In genomic region chr3:100747421-100748308, GRCm38 (mm10) we compare ENCODE assay signal across 11 mouse cellular contexts.
DNase-seq lines count a peak whose midpoint lies in the region; ATAC-seq and TF ChIP-seq lines count a peak whose summit lies in the region.
"Had no signal": no experiment of that assay in that cellular context is flagged by ENCODE, and none has a peak within 500 bp of the region (broad histone marks: within the 10 kb centered on the region; RNA-seq: fewer than 3 reads in every experiment).

No protein-coding gene starts in this region.

- H3K9me3 ChIP-seq in kidney, embryonic 14.5 days (ENCODE audit: control insufficient read depth, low read length): no peaks in the 10 kb centered on the region
- no peaks in the 10 kb centered on the region for H3K9me3 ChIP-seq in heart, embryonic 11.5 days (replicated peaks; ENCODE audit: control insufficient read depth, low read length)
- no peaks in the 10 kb centered on the region for H3K9me3 ChIP-seq in intestine, embryonic 16.5 days (ENCODE audit: control insufficient read depth, low read length)
- H3K9me3 ChIP-seq: G1E had no signal

- no peak overlapping the region for H3K4me3 ChIP-seq in kidney, embryonic 14.5 days (ENCODE audit: low read length)
- no peak overlapping the region for H3K4me3 ChIP-seq in heart, embryonic 11.5 days (ENCODE audit: low read depth, low read length)
- H3K4me3 ChIP-seq in intestine, embryonic 16.5 days (ENCODE audit: low read length): no peak overlapping the region
- H3K4me3 ChIP-seq in layer of hippocampus, adult 2 months: no peak overlapping the region
- H3K4me3 ChIP-seq: left cerebral cortex, adult 2 months had no signal

- 49% methylated on average over 15 of the region's 15 CpGs for WGBS in kidney, embryonic 14.5 days
- WGBS in heart, embryonic 11.5 days (ENCODE audit: insufficient replicate concordance): 43% methylated on average over 15 of the region's 15 CpGs
- WGBS in intestine, embryonic 16.5 days: 51% methylated on average over 15 of the region's 15 CpGs

- no peak for TF ChIP-seq CTCF in layer of hippocampus, adult 2 months (conservative IDR thresholded peaks at IDR 0.05)

- no peak for ATAC-seq in kidney, embryonic 14.5 days (ENCODE audit: low FRiP score, low TSS enrichment)
- peak; percentile 71 for ATAC-seq in heart, embryonic 11.5 days (replicated peaks; ENCODE audit: insufficient number of reproducible peaks, low FRiP score, low TSS enrichment)
- 0 out of 2 replicates have a peak, but pooled peaks have one; percentile 52 for ATAC-seq in intestine, embryonic 16.5 days

- no peaks in the 10 kb centered on the region for H3K27me3 ChIP-seq in kidney, embryonic 14.5 days (ENCODE audit: control insufficient read depth, insufficient read depth, low read length)
- H3K27me3 ChIP-seq in heart, embryonic 11.5 days (ENCODE audit: control insufficient read depth, insufficient read depth, low read length): no peaks in the 10 kb centered on the region
- no peaks in the 10 kb centered on the region for H3K27me3 ChIP-seq in intestine, embryonic 16.5 days (replicated peaks; ENCODE audit: control insufficient read depth, insufficient read depth, low read length)

- no peak overlapping the region for H3K9ac ChIP-seq in kidney, embryonic 14.5 days (ENCODE audit: low read depth, low read length)
- no peak overlapping the region for H3K9ac ChIP-seq in heart, embryonic 11.5 days (ENCODE audit: low read depth, low read length)
- no peak overlapping the region for H3K9ac ChIP-seq in intestine, embryonic 16.5 days (ENCODE audit: low read depth, low read length)

- H3K4me2 ChIP-seq in kidney, embryonic 14.5 days (replicated peaks; ENCODE audit: low read depth, low read length): no peak overlapping the region
- H3K4me2 ChIP-seq in heart, embryonic 11.5 days: peak overlapping the region; percentile 6
- H3K4me2 ChIP-seq in intestine, embryonic 16.5 days (ENCODE audit: low read depth, low read length): no peak overlapping the region

- H3K4me1 ChIP-seq in kidney, embryonic 14.5 days (ENCODE audit: control insufficient read depth, insufficient read depth, low read length): no peaks in the 10 kb centered on the region
- no peaks in the 10 kb centered on the region for H3K4me1 ChIP-seq in heart, embryonic 11.5 days (ENCODE audit: control insufficient read depth, insufficient read depth, low read length)
- H3K4me1 ChIP-seq in intestine, embryonic 16.5 days (ENCODE audit: control insufficient read depth, insufficient read depth, low read length): no peaks in the 10 kb centered on the region

- no peaks in the 10 kb centered on the region for H3K36me3 ChIP-seq in kidney, embryonic 14.5 days (ENCODE audit: control insufficient read depth, insufficient read depth, low read length)
- H3K36me3 ChIP-seq in heart, embryonic 11.5 days (ENCODE audit: control insufficient read depth, insufficient read depth, low read length): no peaks in the 10 kb centered on the region
- no peaks in the 10 kb centered on the region for H3K36me3 ChIP-seq in intestine, embryonic 16.5 days (ENCODE audit: control insufficient read depth, insufficient read depth, low read length)
- H3K36me3 ChIP-seq: G1E had no signal

- peak; percentile 4 for DNase-seq in cerebellum, adult 9-11 months
- no peak for DNase-seq in cerebellum, adult 9-10 months
- DNase-seq in kidney, adult 9 months: peak; percentile 30
- DNase-seq in gastrocnemius, adult 8-10 months (ENCODE audit: low spot score in 2 of 2): no peak
- DNase-seq in layer of hippocampus, adult 2 months (ENCODE audit: low spot score in 2 of 2): no peak
- DNase-seq: lung, adult 18-20 months had no signal

- no peak overlapping the region for H3K27ac ChIP-seq in kidney, embryonic 14.5 days (ENCODE audit: low read depth, low read length)
- H3K27ac ChIP-seq in heart, embryonic 11.5 days (ENCODE audit: low read depth, low read length): peak overlapping the region; percentile 1; the same call in 1 of the 2 replicates
- H3K27ac ChIP-seq in intestine, embryonic 16.5 days (ENCODE audit: low read length): peak overlapping the region; percentile 8; the same call in 1 of the 2 replicates
- H3K27ac ChIP-seq in layer of hippocampus, adult 2 months: no peak overlapping the region
- H3K27ac ChIP-seq: left cerebral cortex, adult 2 months had no signal

Comparison
In these comparisons a context has a peak if more than half of its experiments do, and no peak if none do; other contexts are left out.
1. DNase-seq: peak in cerebellum, adult 9-11 months (single experiment) and kidney, adult 9 months (single experiment); none in cerebellum, adult 9-10 months (single experiment), gastrocnemius, adult 8-10 months (0 of 2) and layer of hippocampus, adult 2 months (0 of 2).
2. H3K27ac ChIP-seq: peak in heart, embryonic 11.5 days (single experiment) and intestine, embryonic 16.5 days (single experiment); none in kidney, embryonic 14.5 days (single experiment) and layer of hippocampus, adult 2 months (single experiment).